Mouse (Mus musculus): ENCODE results near the gene Ctsd. TPM values are rescaled to one million over a fixed set of nuclear protein-coding genes. Genes with fewer than 3 reads are reported as not detected.

Ctsd gene
- total RNA-seq, 2 experiments from 2014 or later: 313 to 344 TPM

GRCm38 (mm10) chr7:142377233-142377925, 10.5 kb downstream of the Ctsd start:
- DNase-seq (ENCODE audit: extremely low spot score in 1 of 2, low spot score in 1 of 2): no peak

DNA sequence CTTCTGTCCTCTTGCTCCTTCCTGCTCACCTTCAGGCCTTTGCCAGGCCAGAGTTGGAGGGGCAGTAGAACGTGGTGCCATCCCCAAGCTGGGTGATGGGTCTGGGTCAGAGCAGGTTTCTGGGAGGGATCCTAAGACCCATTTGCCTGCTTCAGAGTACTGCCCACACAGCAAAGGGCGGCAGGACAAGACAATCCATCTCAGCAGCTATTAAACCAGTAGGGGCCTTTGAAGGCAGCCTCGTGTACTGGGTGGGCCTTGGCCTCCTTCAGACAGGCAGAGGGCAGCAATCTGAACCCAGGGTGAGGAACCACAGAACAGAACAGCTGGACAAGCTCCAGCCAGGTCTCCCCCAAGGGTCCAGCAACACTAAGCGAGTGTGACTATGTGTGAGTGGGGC, 11.7 kb downstream of the Ctsd start:
- no peak for DNase-seq (ENCODE audit: extremely low spot score in 1 of 2, low spot score in 1 of 2)

DNA sequence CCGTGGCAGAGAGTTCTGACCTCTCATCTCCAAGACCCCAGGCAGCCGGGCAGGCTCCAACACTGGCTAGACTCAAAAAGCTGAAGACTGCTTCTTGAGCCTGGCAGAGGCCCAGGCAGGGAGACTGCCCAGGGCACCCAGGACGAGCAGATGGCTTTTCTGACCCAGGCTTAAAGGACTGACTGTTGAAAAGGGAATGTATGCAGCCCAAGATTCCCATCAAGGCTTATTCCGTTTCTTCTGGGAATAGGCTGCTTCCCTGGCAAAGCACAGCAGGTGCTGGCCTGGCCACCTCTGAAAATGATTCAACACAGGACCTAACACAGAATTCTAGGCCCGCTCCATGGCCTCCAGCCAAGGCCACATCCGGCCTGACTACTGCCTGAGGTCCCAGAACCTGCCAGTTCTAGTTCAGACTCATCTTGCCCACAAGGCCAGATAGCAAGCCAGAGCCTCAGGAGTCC, 12.5 kb downstream of the Ctsd start:
- no peak for DNase-seq (ENCODE audit: extremely low spot score in 1 of 2, low spot score in 1 of 2)

GRCm38 (mm10) chr7:142374413-142375015, 13.3 kb downstream of the Ctsd start:
- DNase-seq (ENCODE audit: extremely low spot score in 1 of 2, low spot score in 1 of 2): no peak

GRCm38 (mm10) chr7:142373641-142374412, 14.0 kb downstream of the Ctsd start, which contains the start of gene Ifitm10:
Gene Ifitm10 (minus strand): TSS chr7:142373753.
- DNase-seq (ENCODE audit: extremely low spot score in 1 of 2, low spot score in 1 of 2): no peak

DNA sequence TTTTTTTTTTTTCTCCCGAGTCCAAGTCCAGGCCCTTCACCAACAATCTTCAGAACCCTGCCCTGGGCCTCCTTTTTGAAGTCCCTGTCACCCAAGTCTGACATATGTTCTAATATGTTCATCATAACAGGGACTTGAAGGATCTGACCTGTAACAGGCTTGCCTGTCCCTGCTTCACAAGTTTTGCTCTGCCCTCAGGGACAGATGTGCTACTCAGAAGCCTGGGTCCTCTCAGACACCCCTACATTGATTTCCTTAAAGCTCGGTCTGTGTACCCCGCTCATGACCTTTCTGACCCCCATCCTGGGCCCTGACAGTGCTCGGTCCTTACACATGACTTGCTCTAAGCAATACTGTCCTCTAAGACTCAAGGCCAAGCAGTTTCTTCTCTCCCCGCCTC, 14.8 kb downstream of the Ctsd start:
- DNase-seq (ENCODE audit: extremely low spot score in 1 of 2, low spot score in 1 of 2): no peak

- no peak for DNase-seq (ENCODE audit: extremely low spot score in 1 of 2, low spot score in 1 of 2)
These were observed 15.8 kb downstream of the Ctsd start for GRCm38 (mm10) chr7:142371768-142372661.

DNA sequence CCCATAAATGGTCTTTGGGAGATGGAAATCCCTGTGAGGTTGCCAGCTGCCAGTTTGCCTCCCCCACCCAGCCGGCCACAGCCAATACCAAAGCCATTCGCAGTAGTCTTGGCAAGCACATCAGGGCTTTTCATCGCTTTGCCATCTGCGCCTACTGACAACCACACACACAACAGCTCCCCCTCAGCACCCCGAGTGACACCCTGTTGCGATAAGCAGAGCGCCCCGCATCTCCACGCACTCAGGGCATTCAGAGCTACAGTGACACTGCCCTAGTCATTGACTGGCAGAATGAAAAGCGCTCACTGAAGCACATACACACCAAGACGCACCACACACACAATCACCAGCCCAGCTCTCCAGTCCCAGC, 16.5 kb downstream of the Ctsd start:
- peak; percentile 44 to 60 for DNase-seq (ENCODE audit: extremely low spot score in 1 of 2, low spot score in 1 of 2)

- DNase-seq (ENCODE audit: extremely low spot score in 1 of 2, low spot score in 1 of 2): peak in 1 of 2 experiments; percentile 32
These were observed 16.9 kb downstream of the Ctsd start for GRCm38 (mm10) chr7:142370937-142371336.

DNA sequence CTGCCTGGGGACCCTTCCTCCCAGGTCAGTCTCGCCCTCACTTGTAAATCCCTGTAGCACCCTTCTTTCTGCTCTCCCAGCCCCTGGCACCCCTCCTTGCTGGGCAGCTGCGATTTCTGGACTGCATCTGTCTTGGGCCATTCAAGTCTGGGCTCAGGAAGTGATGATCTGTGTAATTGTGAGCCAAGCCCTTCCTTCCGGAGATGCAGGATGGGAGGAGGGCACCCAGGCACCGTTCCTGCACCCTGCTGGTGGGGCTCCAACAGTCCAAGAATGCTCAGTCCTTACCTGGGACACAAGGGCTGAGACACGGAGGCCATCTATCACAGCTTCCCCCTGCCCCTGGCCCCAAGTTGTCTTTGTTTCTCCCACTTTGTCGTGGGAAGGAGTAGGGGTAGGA, 18.0 kb downstream of the Ctsd start:
- no peak for DNase-seq (ENCODE audit: extremely low spot score in 1 of 2, low spot score in 1 of 2)

- DNase-seq (ENCODE audit: extremely low spot score in 1 of 2, low spot score in 1 of 2): no peak
These were observed 19.0 kb downstream of the Ctsd start for GRCm38 (mm10) chr7:142368856-142369255.

GRCm38 (mm10) chr7:142363107-142363506, 24.7 kb downstream of the Ctsd start:
- no peak for DNase-seq (ENCODE audit: extremely low spot score in 1 of 2, low spot score in 1 of 2)

DNA sequence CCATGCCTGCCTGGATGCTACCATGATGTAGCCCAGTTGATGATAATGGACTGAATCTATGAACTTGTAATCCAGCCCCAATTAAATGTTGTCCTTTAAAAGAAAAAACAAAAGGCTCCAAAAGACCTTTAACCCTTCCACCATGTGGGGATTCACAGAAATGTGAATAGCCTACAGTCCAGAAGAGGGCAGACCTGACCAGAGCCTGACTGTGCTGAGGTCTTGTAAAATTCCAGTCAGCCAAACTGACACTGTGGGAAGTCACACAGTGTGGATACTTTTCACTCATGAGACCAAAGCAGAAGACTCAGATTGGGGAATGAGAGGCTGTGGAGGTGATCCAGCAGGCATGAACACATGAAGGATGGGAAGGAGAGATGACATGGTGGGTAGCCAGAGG, 27.1 kb downstream of the Ctsd start:
- no peak for DNase-seq (ENCODE audit: extremely low spot score in 1 of 2, low spot score in 1 of 2)

DNA sequence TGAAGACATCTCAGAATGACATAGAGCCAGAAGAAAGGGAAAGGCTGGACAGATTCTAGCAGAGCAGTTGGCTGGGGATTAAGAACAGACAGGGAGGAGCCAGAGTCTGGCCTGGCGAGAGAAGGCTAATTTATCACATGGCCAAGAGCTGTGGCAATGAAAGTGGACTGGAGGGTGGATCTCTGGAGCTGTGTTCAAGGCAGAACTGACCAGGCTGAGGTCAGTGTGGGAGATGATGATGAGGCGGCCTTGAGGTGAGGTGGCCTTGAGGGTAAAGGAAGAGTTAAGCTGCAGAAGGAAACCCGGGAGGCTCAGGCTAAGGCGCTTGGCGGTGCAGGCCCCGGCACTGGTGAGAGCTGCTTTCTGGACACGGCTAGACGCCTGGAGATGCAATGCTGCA, 28.7 kb downstream of the Ctsd start:
- DNase-seq (ENCODE audit: extremely low spot score in 1 of 2, low spot score in 1 of 2): no peak

- no peak for DNase-seq (ENCODE audit: extremely low spot score in 1 of 2, low spot score in 1 of 2)
These were observed 30.3 kb downstream of the Ctsd start for GRCm38 (mm10) chr7:142357566-142357965.

DNA sequence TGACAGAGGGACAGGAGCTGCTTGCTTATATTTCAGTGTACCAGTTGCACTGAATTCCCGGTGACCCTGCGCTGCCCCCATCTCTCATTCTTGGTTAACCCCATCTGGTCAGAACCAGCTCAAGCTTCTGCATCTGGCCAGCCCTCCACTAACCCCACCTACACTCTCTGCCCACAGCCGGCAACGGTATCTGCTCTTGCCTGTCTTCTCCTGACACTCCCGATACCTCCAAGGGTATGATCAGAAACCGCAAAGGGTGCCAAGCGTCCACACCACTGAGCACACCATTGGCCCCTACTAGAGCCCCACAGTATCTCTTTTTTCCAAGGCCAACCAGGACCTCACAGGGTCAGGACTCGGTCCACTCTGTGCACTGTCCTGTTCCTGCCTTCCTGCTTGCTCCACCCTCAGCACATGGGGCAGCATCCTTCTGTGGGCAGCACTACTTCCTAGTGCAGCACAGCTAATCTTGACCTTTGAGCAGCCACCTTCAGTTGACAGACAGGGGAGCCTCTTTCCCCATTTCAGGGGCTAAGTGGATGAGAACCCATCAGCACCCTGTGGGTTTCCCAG, 33.1 kb downstream of the Ctsd start:
- no peak for DNase-seq (ENCODE audit: extremely low spot score in 1 of 2, low spot score in 1 of 2)

DNA sequence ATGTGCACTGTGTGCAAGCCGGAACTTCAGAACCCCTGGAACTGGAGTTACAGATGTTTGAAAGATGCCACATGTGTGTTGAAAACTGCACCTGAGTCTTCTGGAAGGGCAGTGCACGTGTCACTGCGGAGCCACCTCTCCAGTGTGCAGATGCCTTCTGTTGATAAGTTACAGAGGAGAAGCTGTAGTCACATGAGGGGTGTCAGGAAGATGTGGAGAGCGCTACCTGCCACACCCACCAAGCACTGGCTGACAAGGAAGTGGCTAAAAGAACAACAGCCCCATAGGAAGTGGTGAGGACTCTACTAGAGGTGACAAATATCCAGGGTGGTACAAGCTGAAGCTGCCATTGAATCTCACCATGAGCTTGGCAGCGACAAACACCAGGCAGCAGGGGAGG, 34.0 kb downstream of the Ctsd start:
- no peak for DNase-seq (ENCODE audit: extremely low spot score in 1 of 2, low spot score in 1 of 2)

GRCm38 (mm10) chr7:142351569-142351968, 36.3 kb downstream of the Ctsd start:
- DNase-seq (ENCODE audit: extremely low spot score in 1 of 2, low spot score in 1 of 2): no peak

DNA sequence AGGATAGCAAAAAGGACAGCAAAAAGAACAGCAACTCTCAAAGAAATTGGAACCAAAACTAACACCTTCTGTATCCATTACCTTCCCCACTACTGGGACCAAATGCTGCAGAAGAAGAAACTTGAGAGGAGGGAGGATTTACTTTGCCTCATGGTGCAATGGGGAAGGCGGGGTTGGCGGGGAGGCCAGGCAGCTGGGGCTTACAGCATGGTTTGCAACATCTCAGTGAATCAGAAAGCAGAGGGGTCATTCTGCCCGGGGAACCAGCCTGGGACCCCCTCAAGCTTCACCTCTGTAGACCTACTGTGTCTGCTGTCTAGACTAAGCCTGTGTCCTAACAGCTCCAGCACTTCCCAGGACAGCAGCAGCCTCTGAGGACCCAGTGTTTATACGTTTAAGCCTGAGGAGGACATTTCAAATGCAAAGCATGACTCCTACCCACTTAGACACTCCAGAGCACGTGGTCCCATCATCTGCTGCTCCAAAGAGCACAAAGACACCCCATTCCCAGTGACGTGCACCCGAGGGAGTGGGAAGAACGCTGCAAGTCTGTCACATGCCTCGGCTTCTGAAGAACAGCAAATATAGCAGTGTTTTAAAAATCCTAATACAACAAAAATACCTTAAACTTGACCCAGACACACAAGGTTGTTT, 38.4 kb downstream of the Ctsd start:
- DNase-seq (ENCODE audit: extremely low spot score in 1 of 2, low spot score in 1 of 2): peak; percentile 23 to 31

GRCm38 (mm10) chr7:142347542-142347941, 40.3 kb downstream of the Ctsd start:
- DNase-seq (ENCODE audit: extremely low spot score in 1 of 2, low spot score in 1 of 2): no peak
